Comparison of ENCODE assay signal across 18 mouse cellular contexts in the genomic region with DNA sequence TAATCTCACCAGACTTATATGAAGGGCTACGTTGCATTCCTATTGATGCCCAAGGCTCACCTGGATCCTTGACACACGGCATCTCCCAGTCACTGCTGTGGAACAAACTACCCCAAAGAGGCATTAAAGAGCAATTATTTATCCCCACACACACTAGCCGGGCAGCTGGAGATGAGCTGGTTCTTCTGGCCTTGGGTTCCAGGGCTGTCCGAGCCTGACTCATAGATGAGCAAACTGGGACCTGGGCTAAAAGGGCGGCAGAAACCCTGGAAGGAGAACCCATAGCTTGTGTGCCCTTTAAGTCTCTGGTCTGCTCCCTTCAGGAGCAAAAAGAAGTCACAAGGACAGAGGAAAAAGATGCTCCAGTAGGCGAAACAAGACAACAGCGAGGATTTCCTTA. TPM values are rescaled to one million over a fixed set of nuclear protein-coding genes. Genes with fewer than 3 reads are reported as not detected.
DNase-seq lines count a peak whose midpoint lies in the region; ATAC-seq and TF ChIP-seq lines count a peak whose summit lies in the region.
"Had no signal": no experiment of that assay in that cellular context is flagged by ENCODE, and none has a peak within 500 bp of the region (broad histone marks: within the 10 kb centered on the region; RNA-seq: fewer than 3 reads in every experiment).

No protein-coding gene starts in this region.

- H3K27ac ChIP-seq in ES-Bruce4 (ENCODE audit: insufficient read depth, low read length), result no peak overlapping the region
- H3K27ac ChIP-seq in ES-E14 (ENCODE audit: insufficient read depth, low read depth, low read length, poor library complexity, severe bottlenecking), result peak overlapping the region; percentile 53; the same call in 1 of the 2 replicates
- H3K27ac ChIP-seq in forebrain, embryonic 14.5 days (ENCODE audit: low read depth, low read length), result no peak overlapping the region
- H3K27ac ChIP-seq: embryonic facial prominence, embryonic 10.5 days; embryonic facial prominence, embryonic 12.5 days; forebrain, embryonic 13.5 days; gastrocnemius, adult 2 months had no signal

- in situ Hi-C loops in ES-E14 (cut with MboI; ENCODE audit: low sequenced_read_pairs in 2 of 2, unreplicated experiment in 2 of 2), result no loop called here

- no peaks in the 10 kb centered on the region for H3K9me3 ChIP-seq in ES-Bruce4 (replicated peaks; ENCODE audit: control insufficient read depth, insufficient read depth, low read length, poor library complexity, severe bottlenecking)
- no peaks in the 10 kb centered on the region for H3K9me3 ChIP-seq in ES-E14 (ENCODE audit: control insufficient read depth, insufficient read depth, low read depth, low read length)
- no peaks in the 10 kb centered on the region for H3K9me3 ChIP-seq in forebrain, embryonic 14.5 days (replicated peaks; ENCODE audit: control insufficient read depth, low read length)
- H3K9me3 ChIP-seq: embryonic facial prominence, embryonic 12.5 days; forebrain, embryonic 13.5 days had no signal

- peak overlapping the region; percentile 25 for H3K4me3 ChIP-seq in ES-Bruce4 (ENCODE audit: low read depth, low read length)
- H3K4me3 ChIP-seq in ES-E14 (ENCODE audit: insufficient read depth in 1 of 2, low read depth in 1 of 2, low read length in 2 of 2, poor library complexity in 1 of 2, severe bottlenecking in 1 of 2), result no peak overlapping the region
- H3K4me3 ChIP-seq in forebrain, embryonic 14.5 days (ENCODE audit: low read depth, low read length), result no peak overlapping the region
- H3K4me3 ChIP-seq: embryonic facial prominence, embryonic 10.5 days; embryonic facial prominence, embryonic 12.5 days; forebrain, embryonic 13.5 days; gastrocnemius, adult 2 months had no signal

- no peak overlapping the region for H3K4me2 ChIP-seq in forebrain, embryonic 14.5 days (ENCODE audit: low read length)
- H3K4me2 ChIP-seq: embryonic facial prominence, embryonic 12.5 days; forebrain, embryonic 13.5 days had no signal

- no peak overlapping the region for H3K9ac ChIP-seq in ES-Bruce4 (ENCODE audit: low read depth, poor library complexity, severe bottlenecking)
- H3K9ac ChIP-seq in ES-E14 (ENCODE audit: insufficient read depth, low read depth, low read length, poor library complexity, severe bottlenecking), result peak overlapping the region; percentile 57; the same call in 1 of the 2 replicates
- no peak overlapping the region for H3K9ac ChIP-seq in forebrain, embryonic 14.5 days (ENCODE audit: low read length)
- H3K9ac ChIP-seq: embryonic facial prominence, embryonic 12.5 days; forebrain, embryonic 13.5 days had no signal

- ATAC-seq in forebrain, embryonic 14.5 days, result no peak
- ATAC-seq: forebrain, embryonic 13.5 days; forebrain, embryonic 16.5 days had no signal

- H3K27me3 ChIP-seq in ES-Bruce4 (ENCODE audit: control insufficient read depth, insufficient read depth, low read length, poor library complexity, severe bottlenecking), result no peaks in the 10 kb centered on the region
- peaks cover 19% of the 10 kb centered on the region for H3K27me3 ChIP-seq in forebrain, embryonic 14.5 days (replicated peaks; ENCODE audit: control insufficient read depth, insufficient read depth, low read length)

- no peak for TF ChIP-seq EP300 in ES-Bruce4 (IDR thresholded peaks at IDR 0.05; ENCODE audit: insufficient read depth, low read depth, low read length)

- no peaks in the 10 kb centered on the region for H3K36me3 ChIP-seq in ES-Bruce4 (ENCODE audit: control insufficient read depth, insufficient read depth, low read length, poor library complexity, severe bottlenecking)
- H3K36me3 ChIP-seq in ES-E14 (ENCODE audit: control insufficient read depth, insufficient read depth, low read length, poor library complexity, severe bottlenecking), result no peaks in the 10 kb centered on the region
- H3K36me3 ChIP-seq in forebrain, embryonic 14.5 days (ENCODE audit: control insufficient read depth, insufficient read depth, low read length), result no peaks in the 10 kb centered on the region
- H3K36me3 ChIP-seq: embryonic facial prominence, embryonic 10.5 days; embryonic facial prominence, embryonic 12.5 days had no signal

- H3K4me1 ChIP-seq in ES-Bruce4 (ENCODE audit: control insufficient read depth, insufficient read depth, low read length) (peaks cover 1% of the 10 kb centered on the region), ES-E14 (ENCODE audit: control insufficient read depth in 2 of 2, insufficient read depth in 2 of 2, low read length in 2 of 2, poor library complexity in 1 of 2) (peaks cover 2 to 5% of the 10 kb centered on the region in 2 experiments; a peak in 2 of 4 replicates)
- no peaks in the 10 kb centered on the region for H3K4me1 ChIP-seq in forebrain, embryonic 14.5 days (ENCODE audit: control insufficient read depth, insufficient read depth, low read length)
- H3K4me1 ChIP-seq: forebrain, embryonic 13.5 days had no signal

- WGBS in forebrain, embryonic 14.5 days, result 91% methylated on average over 7 of the region's 7 CpGs

- DNase-seq in adrenal gland, adult 2 months, result peak; percentile 78
- DNase-seq in adrenal gland, adult 18-20 months (ENCODE audit: low spot score in 2 of 2), result no peak
- peak; percentile 40 for DNase-seq in adrenal gland, postnatal 25 days
- DNase-seq in adrenal gland, postnatal 10 days, result no peak
- no peak for DNase-seq in ES-E14 (ENCODE audit: low read depth, low spot score)
- DNase-seq in forebrain, embryonic 14.5 days (ENCODE audit: low spot score), result no peak
- no peak for DNase-seq in right cerebral cortex, postnatal 4 days
- DNase-seq: cerebellum, adult 11-12 months; cerebellum, adult 2 months; cerebellum, adult 9-10 months; cerebellum, postnatal 10 days; cerebellum, postnatal 25 days; gastrocnemius, adult 2 months had no signal

- TF ChIP-seq POLR2A in ES-Bruce4 (IDR thresholded peaks at IDR 0.05; ENCODE audit: insufficient read depth, low read length), result no peak

- TF ChIP-seq CTCF in ES-Bruce4 (IDR thresholded peaks at IDR 0.05; ENCODE audit: low read depth, low read length), result no peak

TF ChIP-seq in ES-E14, 5 proteins besides CTCF, POLR2A, EP300 and RAD21:
- TF ChIP-seq HCFC1 (IDR thresholded peaks at IDR 0.05; ENCODE audit: borderline replicate concordance, insufficient read depth, low read length) (no peak), ZNF384 (IDR thresholded peaks at IDR 0.05; ENCODE audit: low read depth, low read length) (no peak), MAFK (IDR thresholded peaks at IDR 0.05; ENCODE audit: insufficient read depth, low read depth, low read length) (no peak), CHD2 (IDR thresholded peaks at IDR 0.05; ENCODE audit: low read depth, low read length) (no peak), ZC3H11A (IDR thresholded peaks at IDR 0.05; ENCODE audit: borderline replicate concordance, low read depth, low read length) (no peak)
TF ChIP-seq in ES-E14: peak in this region for 0.

RNA-seq across cellular contexts. Expression of a gene that starts 5.5 kb away (rescaled TPM):
- total RNA-seq in adrenal gland, adult 2 months (2021), result 10 to 100 TPM; 22.2 to 29.5 TPM
- 26.3 and 26.9 TPM in 2 replicates for polyA plus RNA-seq in adrenal gland, adult 2 months (2012; rRNA removed)
- total RNA-seq in adrenal gland, adult 18-20 months (2021), result 10 to 100 TPM; 19.5 to 22.1 TPM
- total RNA-seq in adrenal gland, postnatal 25 days (2021), result 23.7 and 25.6 TPM in 2 replicates
- total RNA-seq in adrenal gland, postnatal 10 days (2021), result 10 to 100 TPM; 31.6 TPM
- 28.1 and 28.7 TPM in 2 replicates for polyA plus RNA-seq in ES-Bruce4 (2011; ENCODE audit: insufficient read depth, insufficient read length, low read depth, missing spikeins)
- total RNA-seq in ES-E14 (2012; rRNA removed), result 11.2 and 12.0 TPM in 2 replicates
- polyA plus RNA-seq in forebrain, embryonic 14.5 days (2014; fragmentation: Nextera tagmentation; extraction: Ambion mirVana), result 4.8 and 6.2 TPM in 2 replicates

RNA-seq across cellular contexts. Expression of a gene that starts 48.4 kb away (rescaled TPM):
- total RNA-seq in adrenal gland, adult 2 months (2021), result 100 to 1,000 TPM; 120 to 197 TPM
- 146 and 154 TPM in 2 replicates for polyA plus RNA-seq in adrenal gland, adult 2 months (2012; rRNA removed)
- 100 to 1,000 TPM; 122 to 137 TPM for total RNA-seq in adrenal gland, adult 18-20 months (2021)
- total RNA-seq in adrenal gland, postnatal 25 days (2021), result 127 and 149 TPM in 2 replicates
- total RNA-seq in adrenal gland, postnatal 10 days (2021), result 100 to 1,000 TPM; 102 to 133 TPM
- polyA plus RNA-seq in ES-Bruce4 (2011; ENCODE audit: insufficient read depth, insufficient read length, low read depth, missing spikeins), result 13.7 and 15.0 TPM in 2 replicates
- 17.6 and 19.0 TPM in 2 replicates for total RNA-seq in ES-E14 (2012; rRNA removed)
- 1.5 and 1.8 TPM in 2 replicates for polyA plus RNA-seq in forebrain, embryonic 14.5 days (2014; fragmentation: Nextera tagmentation; extraction: Ambion mirVana)

Comparison
In these comparisons a context has a peak if more than half of its experiments do, and no peak if none do; other contexts are left out.
1. DNase-seq: peak in adrenal gland, adult 2 months (single experiment) and adrenal gland, postnatal 25 days (single experiment); none in adrenal gland, adult 18-20 months (0 of 2), adrenal gland, postnatal 10 days (single experiment), ES-E14 (single experiment), forebrain, embryonic 14.5 days (single experiment) and right cerebral cortex, postnatal 4 days (single experiment).